Mouse (Mus musculus): ENCODE results near the gene Syne4.

GRCm38 (mm10) chr7:30279951-30280669 is 34.5 kb upstream of the Syne4 start, which contains the start of the genes Thap8 and Wdr62:
- TF ChIP-seq HCFC1 (IDR thresholded peaks at IDR 0.05; ENCODE audit: borderline replicate concordance, insufficient read depth, low read length) (no peak; the same call in 1 of the 2 replicates), CHD2 (IDR thresholded peaks at IDR 0.05; ENCODE audit: low read depth, low read length) (peak; percentile 85)

Measured in ES-E14 (cell line).